Mouse (Mus musculus) heart, adult 2 months (tissue): ENCODE data around the gene Mdga1. TPM values are rescaled to one million over a fixed set of nuclear protein-coding genes. Genes with fewer than 3 reads are reported as not detected.
A peak's percentile ranks its signal among the peaks of the same experiment; 100 is the strongest.

Experiments used
- DNase-seq, 2 experiments: peaks; one replicate each; pipeline ENCODE4 v3.0.0; 2021
- H3K27ac ChIP-seq: fragments of 200-600 bp; 2 replicates; pipeline ENCODE4 v1.8.1; 2022
- H3K27me3 ChIP-seq: fragments of 200-500 bp; 2 replicates; pipeline ENCODE4 v1.6.1; 2012; ENCODE audit warnings: mild to moderate bottlenecking, low read length, inconsistent platforms, mixed read lengths; ENCODE audit not compliant: control insufficient read depth, insufficient read depth
- H3K36me3 ChIP-seq: fragments of 200-500 bp; 2 replicates; pipeline ENCODE4 v1.6.1; 2012; ENCODE audit warnings: low read length, inconsistent platforms; ENCODE audit not compliant: control insufficient read depth, insufficient read depth
- H3K4me1 ChIP-seq: fragments of 200-500 bp; 2 replicates; pipeline ENCODE4 v1.6.1; 2011; ENCODE audit warnings: low read length; ENCODE audit not compliant: control insufficient read depth, insufficient read depth
- H3K4me3 ChIP-seq: fragments of 200-600 bp; 2 replicates; pipeline ENCODE4 v1.8.1; 2022
- H3K79me2 ChIP-seq: fragments of 200-500 bp; replicated peaks from 2 replicates; pipeline ENCODE4 v1.6.1; 2012; ENCODE audit warnings: mild to moderate bottlenecking, inconsistent platforms, low read length, moderate library complexity, mixed read lengths; ENCODE audit not compliant: control insufficient read depth, insufficient read depth
- H3K9ac ChIP-seq: fragments of 200-500 bp; 2 replicates; pipeline ENCODE4 v1.6.1; 2012; ENCODE audit warnings: low read depth, mild to moderate bottlenecking, control low read depth, inconsistent platforms, low read length, mixed read lengths
- CTCF ChIP-seq: fragments of 200-600 bp; IDR thresholded peaks from 2 replicates; pipeline ENCODE4 v1.8.1; 2022; ENCODE audit warnings: antibody characterized with exemption, mild to moderate bottlenecking, moderate library complexity
- EP300 ChIP-seq: fragments of 200-500 bp; IDR thresholded peaks from 2 replicates; pipeline ENCODE4 v1.6.1; 2011; ENCODE audit warnings: low read depth, low read length, control low read depth; ENCODE audit not compliant: insufficient read depth
- POLR2A ChIP-seq: fragments of 200-500 bp; IDR thresholded peaks from 2 replicates; pipeline ENCODE4 v1.6.1; 2011; ENCODE audit warnings: mild to moderate bottlenecking, low read depth, low read length, control low read depth; ENCODE audit not compliant: insufficient read depth
- whole genome bisulfite sequencing: fragments of 180-500 bp; shearing (Covaris S2); methylation state at CpG from one replicate; pipeline ENCODE4 v1.1.7; 2018; 5-methylcytosine and 5-hydroxymethylcytosine counted together
- intact Hi-C: fragments of 180-260 bp; cut with DNase I; formaldehyde crosslinking; loops from one replicate; pipeline ENCODE4 v1.15.1; 2025
- polyA plus RNA-seq: library from polyadenylated mRNA; depleted of rRNA; stranded (reverse); fragments of >200 nt; gene quantifications from 2 replicates; pipeline ENCODE4 v1.2.3, GENCODE M21; 2012
- total RNA-seq, 2 experiments: library from RNA; stranded (reverse); gene quantifications; 2 replicates each; pipeline ENCODE4 v1.2.3; 2021

The Mdga1 gene
- total and polyA plus RNA-seq, 3 experiments, result 13.4 to 26.3 (median 15.4) TPM

DNA sequence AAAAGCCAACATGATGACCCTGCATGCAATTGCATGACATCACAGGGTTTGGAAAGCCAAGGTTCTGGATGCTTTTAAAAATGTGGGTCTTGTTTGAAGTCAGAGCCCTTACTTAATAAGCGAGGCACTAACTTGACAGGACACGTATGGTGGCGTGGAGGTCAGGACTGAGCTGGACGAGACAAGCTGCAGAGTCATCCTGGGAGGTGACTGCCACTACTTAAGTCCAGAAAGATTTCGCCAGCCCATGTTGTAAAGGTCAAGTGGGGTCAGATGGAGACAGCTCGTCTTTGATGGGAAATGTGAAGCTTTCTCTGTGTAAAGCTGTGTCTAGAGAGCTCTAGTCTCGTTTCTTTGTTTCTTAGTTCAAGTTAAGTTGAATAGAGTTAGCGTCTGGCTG, 122.6 kb downstream of the Mdga1 start:
- 60% methylated on average over 8 of the region's 8 CpGs for WGBS
- H3K4me3 ChIP-seq, result no peak overlapping the region
- DNase-seq, result no peak
- no peaks in the 10 kb centered on the region for H3K36me3 ChIP-seq
- no peak for TF ChIP-seq EP300
- TF ChIP-seq POLR2A, result no peak
- no peak for TF ChIP-seq CTCF
- no peak overlapping the region; the same call in 1 of the 2 replicates for H3K27ac ChIP-seq
- H3K4me1 ChIP-seq, result no peaks in the 10 kb centered on the region
- intact Hi-C loops, result no loop called here
- H3K79me2 ChIP-seq, result no peaks in the 10 kb centered on the region
- H3K27me3 ChIP-seq, result no peaks in the 10 kb centered on the region
- no peak overlapping the region for H3K9ac ChIP-seq

DNA sequence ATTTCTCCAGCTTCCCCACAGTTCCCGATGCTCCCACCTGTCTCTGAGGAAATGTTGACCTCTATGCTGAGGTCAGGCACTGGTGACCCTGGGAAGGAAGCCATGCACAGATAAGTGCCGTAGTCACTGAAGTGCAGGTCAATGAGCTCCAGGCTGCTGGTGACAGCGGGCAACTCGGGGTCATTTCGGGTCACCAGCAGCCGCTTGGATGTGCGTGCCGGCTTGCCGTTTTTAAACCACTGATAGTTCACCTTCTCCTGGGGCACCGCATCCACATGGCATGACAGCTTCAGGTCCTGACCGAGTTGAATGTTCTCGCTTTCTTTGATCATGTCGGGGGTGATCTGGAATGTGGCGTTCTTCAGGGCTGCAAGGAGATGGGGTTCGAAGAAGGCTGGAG, 123.6 kb downstream of the Mdga1 start:
- intact Hi-C loops, result no loop called here
- Histone ChIP-seq H3K27me3 (no peaks in the 10 kb centered on the region), H3K36me3 (no peaks in the 10 kb centered on the region), H3K4me1 (no peaks in the 10 kb centered on the region), H3K27ac (peak overlapping the region; percentile 41; the same call in 1 of the 2 replicates), H3K79me2 (no peaks in the 10 kb centered on the region), H3K4me3 (no peak overlapping the region), H3K9ac (no peak overlapping the region)
- WGBS, result 37% methylated on average over 15 of the region's 15 CpGs
- peak; percentile 53 to 76 for DNase-seq
- TF ChIP-seq CTCF, result no peak
- peak; percentile 67 for TF ChIP-seq EP300

DNA sequence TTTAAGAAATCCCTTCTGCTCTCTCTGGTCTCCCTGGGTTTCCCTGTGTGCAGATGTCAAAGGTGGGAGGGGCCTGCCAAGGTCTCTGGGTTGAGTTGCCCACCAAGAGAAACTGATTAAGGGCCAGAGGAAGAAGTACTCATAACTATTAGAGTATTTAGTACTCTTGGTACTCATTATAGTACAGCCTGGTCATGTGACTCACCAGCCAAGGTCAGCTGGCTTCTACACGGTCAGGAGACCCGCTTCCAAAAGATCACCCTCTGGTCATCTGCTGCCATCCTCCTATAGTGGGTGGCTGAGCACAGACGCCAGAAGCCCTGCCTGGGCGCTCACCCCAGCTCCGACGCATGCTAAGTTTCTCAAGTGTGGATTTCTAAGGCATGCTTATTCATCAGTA, 124.9 kb downstream of the Mdga1 start:
- H3K4me3 ChIP-seq, result no peak overlapping the region
- H3K79me2 ChIP-seq, result no peaks in the 10 kb centered on the region
- no peak overlapping the region for H3K9ac ChIP-seq
- no peak for TF ChIP-seq POLR2A
- intact Hi-C loops, result no loop called here
- DNase-seq, result peak in 1 of 2 experiments; percentile 26
- no peaks in the 10 kb centered on the region for H3K27me3 ChIP-seq
- H3K27ac ChIP-seq, result peak overlapping the region; percentile 38
- H3K36me3 ChIP-seq, result no peaks in the 10 kb centered on the region
- 50% methylated on average over 6 of the region's 6 CpGs for WGBS
- no peaks in the 10 kb centered on the region for H3K4me1 ChIP-seq

DNA sequence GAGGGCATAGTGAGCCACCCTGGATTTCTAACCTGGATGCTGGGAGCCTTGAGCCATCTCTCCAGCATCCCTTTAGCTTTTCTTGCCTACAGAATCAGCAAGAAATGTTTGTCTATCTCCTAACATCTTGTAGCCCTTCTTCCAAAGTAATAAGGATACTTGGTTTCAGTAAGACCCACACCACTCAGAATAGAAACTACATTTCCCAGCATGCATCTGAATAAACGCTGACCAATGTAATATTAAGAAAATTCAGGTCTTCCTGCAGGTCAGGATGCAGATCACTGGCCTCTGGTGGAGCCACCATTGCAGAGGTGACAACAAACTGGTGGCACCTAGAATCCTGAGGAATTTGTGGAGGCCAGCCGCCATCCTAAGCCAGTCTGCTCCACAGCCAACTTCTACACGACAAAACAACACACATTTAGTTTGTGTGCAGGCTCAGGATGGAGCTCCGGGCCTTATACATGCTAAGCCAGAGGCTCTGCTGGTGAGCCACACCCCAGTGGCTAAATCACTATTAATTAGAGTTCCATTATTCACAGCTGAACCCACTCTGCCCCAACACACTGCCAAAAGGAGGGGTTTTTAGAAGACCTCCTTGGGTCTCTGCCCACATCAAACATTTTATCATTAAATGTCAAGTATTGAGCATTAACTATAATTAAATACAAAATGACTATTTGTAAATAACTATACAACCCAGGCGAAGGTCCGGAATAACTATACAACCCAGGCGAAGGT, 126.3 kb downstream of the Mdga1 start:
- no peak for TF ChIP-seq EP300
- TF ChIP-seq POLR2A, result no peak
- Histone ChIP-seq H3K36me3 (no peaks in the 10 kb centered on the region), H3K79me2 (no peaks in the 10 kb centered on the region), H3K9ac (no peak overlapping the region), H3K27ac (no peak overlapping the region), H3K4me1 (no peaks in the 10 kb centered on the region), H3K27me3 (no peaks in the 10 kb centered on the region), H3K4me3 (no peak overlapping the region)
- intact Hi-C loops, result loop anchor here (2.0 kb wide), 1 partner anchor 17 kb away; no protein-coding TSS in a partner anchor
- WGBS, result 74% methylated on average over 7 of the region's 7 CpGs
- no peak for DNase-seq

DNA sequence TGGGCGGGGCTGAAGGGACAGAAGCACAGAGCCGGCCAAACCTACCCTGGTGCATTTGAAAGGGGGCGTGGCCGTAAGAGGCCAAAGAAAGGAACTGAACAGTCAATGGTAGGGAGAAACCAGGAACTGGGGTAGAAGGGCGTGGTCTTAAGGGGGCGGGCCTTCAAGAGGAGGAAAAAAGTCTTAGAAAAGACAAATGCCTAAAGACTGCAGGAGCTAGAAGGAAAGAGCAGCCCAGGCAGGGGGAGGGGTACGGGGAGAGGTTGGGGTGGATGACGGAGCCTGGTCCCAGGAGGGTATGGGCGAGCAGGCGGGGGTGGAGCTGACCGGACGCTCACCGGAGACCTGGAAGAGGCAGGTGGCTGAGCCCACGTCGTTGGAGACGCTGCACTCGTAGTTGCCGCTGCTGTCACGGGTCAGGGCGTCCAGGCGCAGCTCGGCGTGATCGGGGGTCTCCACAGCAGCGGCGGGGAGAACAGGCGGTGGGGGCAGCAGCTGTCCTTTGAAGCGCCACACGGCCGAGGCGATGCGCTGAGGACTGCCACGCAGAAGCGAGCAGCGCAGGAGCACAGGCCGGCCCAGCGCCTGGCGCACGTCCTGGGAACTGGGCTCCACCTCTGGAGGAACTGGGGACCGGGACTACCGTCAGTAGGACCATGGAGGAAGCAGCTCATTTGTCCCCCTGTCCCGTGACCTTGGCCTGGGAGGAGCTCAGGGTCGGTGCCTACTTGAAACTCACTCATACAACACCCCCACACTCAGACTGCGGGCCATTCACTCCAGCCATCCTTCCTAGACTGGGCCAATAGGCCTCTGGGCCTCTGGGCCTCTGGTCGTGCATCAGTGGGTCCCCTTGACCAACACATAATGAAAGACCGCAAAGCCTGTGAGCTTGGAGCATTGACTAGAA, 127.9 kb downstream of the Mdga1 start:
- Histone ChIP-seq H3K27ac (peak overlapping the region; percentile 15), H3K4me3 (peak overlapping the region; percentile 41), H3K79me2 (no peaks in the 10 kb centered on the region), H3K9ac (peak overlapping the region; percentile 73), H3K4me1 (no peaks in the 10 kb centered on the region), H3K27me3 (no peaks in the 10 kb centered on the region), H3K36me3 (no peaks in the 10 kb centered on the region)
- 11% methylated on average over 46 of the region's 46 CpGs for WGBS
- intact Hi-C loops, result loop anchor here (2.0 kb wide), 1 partner anchor 15 kb away; no protein-coding TSS in a partner anchor
- DNase-seq, result peak; percentile 53 to 54
- TF ChIP-seq EP300 (no peak), CTCF (0 out of 2 replicates have a peak, but pooled peaks have one; percentile 3), POLR2A (no peak)

DNA sequence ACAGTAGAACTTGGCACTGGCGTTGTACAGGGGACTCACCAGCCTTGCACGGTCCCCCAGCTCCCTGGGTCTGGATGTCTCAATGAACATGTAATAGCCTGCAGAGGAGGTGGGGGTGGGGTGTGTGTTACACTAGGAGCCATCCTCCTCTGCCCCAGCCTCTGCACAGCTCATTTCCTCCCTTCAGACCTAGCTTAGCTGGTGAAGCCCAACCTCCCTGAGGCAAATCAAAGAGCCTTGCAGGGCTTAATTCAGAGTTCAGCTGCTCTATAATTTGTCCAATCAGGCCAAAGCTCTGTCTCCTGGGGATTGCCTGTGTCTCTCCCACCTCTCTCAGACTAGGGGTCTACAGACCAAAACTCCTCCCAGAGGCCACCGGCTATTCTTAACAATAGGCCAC, 131.9 kb downstream of the Mdga1 start:
- 46% methylated on average over 3 of the region's 3 CpGs for WGBS
- intact Hi-C loops, result no loop called here
- no peak overlapping the region for H3K4me3 ChIP-seq
- H3K27ac ChIP-seq, result no peak overlapping the region
- no peaks in the 10 kb centered on the region for H3K27me3 ChIP-seq
- H3K79me2 ChIP-seq, result no peaks in the 10 kb centered on the region
- H3K36me3 ChIP-seq, result no peaks in the 10 kb centered on the region
- TF ChIP-seq POLR2A (no peak), EP300 (no peak), CTCF (no peak)
- no peaks in the 10 kb centered on the region for H3K4me1 ChIP-seq
- DNase-seq, result no peak
- no peak overlapping the region for H3K9ac ChIP-seq
